Mouse (Mus musculus) E14TG2a.4 (cell line): Measurements from ENCODE around the gene Akap2.

Experiments
- CTCF ChIP-seq: conservative IDR thresholded peaks from 2 replicates; pipeline ENCODE4 v1.5.1; 2014; ENCODE audit warnings: low read length
- NANOG ChIP-seq: IDR thresholded peaks from 2 replicates; pipeline ENCODE4 v1.6.1; 2014; ENCODE audit warnings: borderline replicate concordance, low read length, mixed read lengths
- POU5F1 ChIP-seq: IDR thresholded peaks from 2 replicates; pipeline ENCODE4 v1.6.1; 2014; ENCODE audit warnings: low read length, borderline replicate concordance

DNA sequence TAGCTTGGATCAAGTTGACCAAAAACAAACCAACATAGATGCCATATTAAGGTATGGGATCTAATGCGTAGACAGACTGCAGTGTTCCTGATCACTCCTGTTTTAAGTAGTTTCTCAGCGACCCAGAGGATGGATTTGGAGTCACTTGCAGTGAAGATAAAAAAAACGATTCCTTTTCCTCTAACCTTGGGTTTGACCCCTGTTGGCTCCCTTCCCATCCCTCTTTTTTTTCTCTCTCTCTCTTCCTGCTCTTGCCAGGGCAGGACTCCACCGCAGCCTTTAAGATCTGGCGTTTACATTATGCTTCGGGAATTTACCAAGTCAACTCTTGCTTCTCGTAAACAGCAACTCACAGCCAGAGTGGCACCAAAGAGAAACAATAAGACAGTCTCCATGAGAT is 83.8 kb downstream of the Akap2 start:
- TF ChIP-seq CTCF (no peak), NANOG (no peak), POU5F1 (no peak)
